Mouse (Mus musculus) heart, adult 2 months (tissue): Measurements from ENCODE around the gene Mapk9. TPM values are rescaled to one million over a fixed set of nuclear protein-coding genes. Genes with fewer than 3 reads are reported as not detected.
A peak's percentile ranks its signal among the peaks of the same experiment; 100 is the strongest.

Source experiments
- DNase-seq, 2 experiments: peaks; one replicate each; pipeline ENCODE4 v3.0.0; 2021
- H3K27ac ChIP-seq: fragments of 200-600 bp; 2 replicates; pipeline ENCODE4 v1.8.1; 2022
- H3K27me3 ChIP-seq: fragments of 200-500 bp; 2 replicates; pipeline ENCODE4 v1.6.1; 2012; ENCODE audit warnings: mild to moderate bottlenecking, low read length, inconsistent platforms, mixed read lengths; ENCODE audit not compliant: control insufficient read depth, insufficient read depth
- H3K36me3 ChIP-seq: fragments of 200-500 bp; 2 replicates; pipeline ENCODE4 v1.6.1; 2012; ENCODE audit warnings: low read length, inconsistent platforms; ENCODE audit not compliant: control insufficient read depth, insufficient read depth
- H3K4me1 ChIP-seq: fragments of 200-500 bp; 2 replicates; pipeline ENCODE4 v1.6.1; 2011; ENCODE audit warnings: low read length; ENCODE audit not compliant: control insufficient read depth, insufficient read depth
- H3K4me3 ChIP-seq: fragments of 200-600 bp; 2 replicates; pipeline ENCODE4 v1.8.1; 2022
- H3K79me2 ChIP-seq: fragments of 200-500 bp; replicated peaks from 2 replicates; pipeline ENCODE4 v1.6.1; 2012; ENCODE audit warnings: mild to moderate bottlenecking, inconsistent platforms, low read length, moderate library complexity, mixed read lengths; ENCODE audit not compliant: control insufficient read depth, insufficient read depth
- H3K9ac ChIP-seq: fragments of 200-500 bp; 2 replicates; pipeline ENCODE4 v1.6.1; 2012; ENCODE audit warnings: low read depth, mild to moderate bottlenecking, control low read depth, inconsistent platforms, low read length, mixed read lengths
- CTCF ChIP-seq: fragments of 200-600 bp; IDR thresholded peaks from 2 replicates; pipeline ENCODE4 v1.8.1; 2022; ENCODE audit warnings: antibody characterized with exemption, mild to moderate bottlenecking, moderate library complexity
- EP300 ChIP-seq: fragments of 200-500 bp; IDR thresholded peaks from 2 replicates; pipeline ENCODE4 v1.6.1; 2011; ENCODE audit warnings: low read depth, low read length, control low read depth; ENCODE audit not compliant: insufficient read depth
- POLR2A ChIP-seq: fragments of 200-500 bp; IDR thresholded peaks from 2 replicates; pipeline ENCODE4 v1.6.1; 2011; ENCODE audit warnings: mild to moderate bottlenecking, low read depth, low read length, control low read depth; ENCODE audit not compliant: insufficient read depth
- WGBS: fragments of 180-500 bp; shearing (Covaris S2); methylation state at CpG from one replicate; pipeline ENCODE4 v1.1.7; 2018; 5-methylcytosine and 5-hydroxymethylcytosine counted together
- intact Hi-C: fragments of 180-260 bp; cut with DNase I; formaldehyde crosslinking; loops from one replicate; pipeline ENCODE4 v1.15.1; 2025
- polyA plus RNA-seq: library from polyadenylated mRNA; depleted of rRNA; stranded (reverse); fragments of >200 nt; gene quantifications from 2 replicates; pipeline ENCODE4 v1.2.3, GENCODE M21; 2012
- total RNA-seq, 2 experiments: library from RNA; stranded (reverse); gene quantifications; 2 replicates each; pipeline ENCODE4 v1.2.3; 2021

The Mapk9 gene
- total and polyA plus RNA-seq, 3 experiments = 17.3 to 40.8 (median 39.3) TPM

DNA sequence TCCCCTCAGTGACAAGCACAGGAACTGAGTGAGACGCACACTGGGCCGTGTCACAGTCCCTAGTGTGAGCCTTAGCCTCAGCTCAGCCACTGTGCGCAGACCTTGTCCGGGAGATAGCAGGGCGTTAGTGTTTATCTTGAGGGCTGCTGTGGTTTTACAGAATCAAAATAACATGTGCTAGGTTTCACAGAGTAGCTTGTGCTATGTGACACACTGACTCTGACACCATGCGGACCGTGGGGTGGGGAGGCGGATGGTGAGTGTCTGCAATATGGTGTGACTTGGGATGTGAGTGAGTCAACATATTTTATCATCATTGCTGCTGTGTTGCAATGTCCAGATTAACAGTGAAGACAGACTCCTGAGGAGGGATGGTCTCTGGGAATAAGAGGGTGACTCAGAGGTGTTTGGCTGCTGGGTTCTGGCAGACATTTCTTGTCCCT is 35.4 kb upstream of the Mapk9 start:
- no peaks in the 10 kb centered on the region for H3K27me3 ChIP-seq
- no peak overlapping the region for H3K9ac ChIP-seq
- 56% methylated on average over 8 of the region's 8 CpGs for WGBS
- no peak overlapping the region for H3K27ac ChIP-seq
- 0 out of 2 replicates have a peak, but pooled peaks have one; percentile 50 for TF ChIP-seq EP300
- TF ChIP-seq CTCF = no peak
- 0 out of 2 replicates have a peak, but pooled peaks have one; percentile 10 for TF ChIP-seq POLR2A
- H3K4me1 ChIP-seq = peaks cover 1% of the 10 kb centered on the region; the same call in 1 of the 2 replicates
- H3K79me2 ChIP-seq = no peaks in the 10 kb centered on the region
- peaks cover 3% of the 10 kb centered on the region; the same call in 1 of the 2 replicates for H3K36me3 ChIP-seq
- peak; percentile 47 to 74 for DNase-seq
- intact Hi-C loops = no loop called here
- no peak overlapping the region for H3K4me3 ChIP-seq

DNA sequence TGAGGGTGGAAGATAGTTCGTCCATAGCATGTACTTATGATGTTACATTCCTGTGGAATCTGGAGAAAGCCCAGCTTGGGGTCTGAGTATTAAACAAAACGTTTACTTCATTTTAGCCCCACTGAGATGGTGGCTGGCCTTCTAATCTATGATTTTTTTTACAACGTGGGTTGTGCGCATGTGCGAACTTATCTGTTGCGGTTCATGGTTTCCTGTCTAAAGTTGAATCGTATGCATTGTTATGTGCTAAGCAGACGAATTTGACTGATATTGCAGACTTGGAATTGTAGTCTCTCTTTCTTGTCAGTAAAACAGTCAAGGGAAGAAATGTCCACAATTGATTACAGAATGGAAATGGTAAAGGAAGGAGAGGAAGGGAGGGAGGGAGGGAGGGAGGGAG is 34.7 kb upstream of the Mapk9 start:
- TF ChIP-seq POLR2A (no peak), EP300 (no peak), CTCF (no peak)
- WGBS = 46% methylated on average over 8 of the region's 8 CpGs
- no peak for DNase-seq
- peaks cover 1% of the 10 kb centered on the region; the same call in 1 of the 2 replicates for H3K4me1 ChIP-seq
- peaks cover 3% of the 10 kb centered on the region; the same call in 1 of the 2 replicates for H3K36me3 ChIP-seq
- intact Hi-C loops = no loop called here
- no peaks in the 10 kb centered on the region for H3K79me2 ChIP-seq
- no peak overlapping the region for H3K9ac ChIP-seq
- no peaks in the 10 kb centered on the region for H3K27me3 ChIP-seq
- no peak overlapping the region for H3K4me3 ChIP-seq
- no peak overlapping the region for H3K27ac ChIP-seq

DNA sequence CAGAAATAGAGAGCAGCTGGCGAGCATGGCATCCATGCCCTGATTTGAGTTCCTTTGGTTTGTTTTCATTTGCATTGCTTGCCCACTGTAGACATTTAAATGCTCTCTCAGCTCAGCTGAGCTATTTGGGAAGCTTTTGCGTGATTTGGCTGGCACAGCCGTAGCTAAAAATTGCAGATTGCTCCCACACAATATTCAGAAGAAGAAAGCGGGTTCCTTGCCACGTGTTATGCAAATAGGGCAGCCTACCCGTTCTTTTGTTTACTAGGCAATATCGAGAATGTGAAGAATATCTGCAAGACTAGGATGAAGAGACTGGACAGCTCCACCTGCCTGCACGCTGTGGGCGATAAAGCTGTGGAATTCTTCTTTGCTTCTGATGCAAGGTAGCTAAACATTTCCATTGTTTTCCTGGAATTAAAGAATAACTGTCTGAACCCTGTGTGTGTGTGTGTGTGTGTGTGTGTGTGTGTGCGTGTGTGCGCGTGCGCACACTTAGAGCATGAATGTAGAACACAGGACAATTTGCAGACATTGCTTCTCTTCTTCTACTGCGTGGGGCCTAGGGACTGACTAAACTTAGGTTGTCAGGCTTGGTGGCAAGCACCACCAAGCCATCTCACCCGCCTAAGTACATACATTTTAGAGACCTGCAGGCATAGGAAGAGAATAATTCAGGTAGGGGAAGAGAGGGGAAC is 27.5 kb upstream of the Mapk9 start:
- Histone ChIP-seq H3K36me3 (no peaks in the 10 kb centered on the region), H3K79me2 (no peaks in the 10 kb centered on the region), H3K9ac (no peak overlapping the region), H3K4me3 (no peak overlapping the region), H3K27ac (no peak overlapping the region), H3K27me3 (no peaks in the 10 kb centered on the region), H3K4me1 (no peaks in the 10 kb centered on the region)
- WGBS = 88% methylated on average over 15 of the region's 15 CpGs
- DNase-seq = no peak
- no peak for TF ChIP-seq EP300
- TF ChIP-seq POLR2A = no peak
- TF ChIP-seq CTCF = no peak
- intact Hi-C loops = no loop called here

DNA sequence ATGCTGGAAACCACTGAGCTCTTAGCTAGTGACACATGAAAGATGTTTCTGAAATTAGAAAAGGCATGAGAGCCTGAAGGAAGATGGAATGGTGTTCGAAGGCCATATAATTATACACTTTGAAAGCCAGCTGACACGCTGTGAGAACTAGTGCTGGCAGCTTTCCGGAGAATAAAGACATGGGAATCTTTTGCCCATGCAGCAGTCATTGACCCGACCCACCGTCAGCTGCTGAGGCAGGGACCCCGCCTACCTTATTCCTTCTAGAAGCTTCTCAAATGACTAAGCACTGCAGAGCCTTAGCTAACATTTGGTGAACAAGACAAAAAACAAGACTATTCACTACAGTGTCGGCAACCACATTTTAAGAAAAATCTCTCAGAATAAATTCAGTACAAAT is 26.9 kb upstream of the Mapk9 start:
- Histone ChIP-seq H3K4me1 (no peaks in the 10 kb centered on the region), H3K27ac (no peak overlapping the region), H3K4me3 (no peak overlapping the region), H3K79me2 (no peaks in the 10 kb centered on the region), H3K27me3 (no peaks in the 10 kb centered on the region), H3K36me3 (no peaks in the 10 kb centered on the region), H3K9ac (no peak overlapping the region)
- DNase-seq = no peak
- WGBS = 86% methylated on average over 7 of the region's 7 CpGs
- TF ChIP-seq POLR2A = no peak
- no peak for TF ChIP-seq CTCF
- no peak for TF ChIP-seq EP300
- intact Hi-C loops = no loop called here

DNA sequence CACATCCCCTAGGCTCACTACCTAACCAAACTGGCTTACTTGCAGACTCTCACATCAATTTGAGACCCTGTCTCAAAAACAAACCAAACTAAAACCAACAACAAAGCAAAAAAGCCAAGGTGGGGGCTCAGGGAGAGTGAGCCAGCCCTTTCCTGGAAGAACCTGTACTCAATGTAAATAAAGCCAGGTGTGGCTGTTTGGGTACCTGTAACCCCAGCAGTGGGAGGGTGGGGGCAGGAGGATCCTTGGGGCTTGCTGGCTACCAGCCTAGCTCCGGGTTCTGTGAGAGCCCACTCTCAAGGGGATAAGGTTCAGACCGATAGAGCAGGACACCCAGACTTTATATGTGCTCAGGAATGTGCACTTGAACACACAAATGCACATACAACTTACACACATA is 25.6 kb upstream of the Mapk9 start:
- H3K27me3 ChIP-seq = no peaks in the 10 kb centered on the region
- intact Hi-C loops = no loop called here
- H3K27ac ChIP-seq = no peak overlapping the region
- H3K4me3 ChIP-seq = no peak overlapping the region
- no peaks in the 10 kb centered on the region for H3K79me2 ChIP-seq
- no peak overlapping the region for H3K9ac ChIP-seq
- 72% methylated on average over 2 of the region's 2 CpGs for WGBS
- no peaks in the 10 kb centered on the region for H3K36me3 ChIP-seq
- TF ChIP-seq EP300 = no peak
- no peak for TF ChIP-seq CTCF
- TF ChIP-seq POLR2A = no peak
- no peaks in the 10 kb centered on the region for H3K4me1 ChIP-seq
- no peak for DNase-seq

DNA sequence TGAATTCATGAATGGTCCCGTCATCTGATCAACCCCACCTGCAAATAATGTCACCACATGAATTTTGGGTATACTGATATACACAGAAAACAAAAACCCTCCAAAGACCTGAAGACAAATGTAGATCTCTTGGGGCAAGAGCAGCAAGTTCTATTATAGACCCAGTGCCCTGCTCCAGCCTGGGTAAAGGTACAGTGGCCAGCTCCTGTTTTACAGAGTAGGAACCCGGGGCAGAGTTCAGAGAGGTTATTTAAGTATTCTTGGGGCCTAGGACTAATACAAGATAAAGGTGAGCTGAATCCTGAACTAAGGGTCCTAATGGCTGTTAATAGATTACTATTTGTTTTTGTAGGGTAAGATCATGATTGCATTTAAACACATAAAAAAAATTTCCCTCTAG is 25.0 kb upstream of the Mapk9 start:
- intact Hi-C loops = no loop called here
- H3K4me3 ChIP-seq = no peak overlapping the region
- 94% methylated on average over 2 of the region's 2 CpGs for WGBS

More for the DNA sequence above, 25.0 kb upstream of the Mapk9 start:
- no peak for DNase-seq
- Histone ChIP-seq H3K27me3 (no peaks in the 10 kb centered on the region), H3K79me2 (no peaks in the 10 kb centered on the region), H3K36me3 (no peaks in the 10 kb centered on the region), H3K4me1 (no peaks in the 10 kb centered on the region), H3K9ac (no peak overlapping the region), H3K27ac (no peak overlapping the region)
- no peak for TF ChIP-seq EP300
- no peak for TF ChIP-seq POLR2A
- TF ChIP-seq CTCF = no peak
